Mouse (Mus musculus) left cerebral cortex, adult 11 months (tissue): Measurements from ENCODE around the gene Tacc2.

Source experiments
- DNase-seq: peaks from one replicate; pipeline ENCODE4 v3.0.0; 2022; ENCODE audit warnings: low spot score

The Tacc2 gene

DNA sequence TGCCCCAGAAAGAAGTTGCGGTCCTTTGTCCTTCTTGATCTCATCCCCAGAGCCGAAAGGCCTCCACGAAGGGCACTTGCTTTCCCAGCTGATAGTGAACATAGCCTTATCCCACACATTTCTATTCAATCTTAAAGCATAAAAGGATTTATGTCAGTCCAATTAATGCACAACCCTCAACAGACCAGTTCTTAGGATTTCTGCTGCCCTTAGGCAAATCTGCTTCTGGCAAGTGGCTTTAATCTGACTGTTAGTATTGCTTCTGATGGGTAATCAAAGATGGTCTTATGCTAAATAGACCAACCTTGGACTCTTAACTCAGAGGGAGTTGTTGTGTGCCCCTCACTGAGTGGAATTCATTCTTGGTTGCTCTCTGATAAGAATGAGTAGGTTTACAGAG lies 40.4 kb downstream of the Tacc2 start:
- DNase-seq = no peak

DNA sequence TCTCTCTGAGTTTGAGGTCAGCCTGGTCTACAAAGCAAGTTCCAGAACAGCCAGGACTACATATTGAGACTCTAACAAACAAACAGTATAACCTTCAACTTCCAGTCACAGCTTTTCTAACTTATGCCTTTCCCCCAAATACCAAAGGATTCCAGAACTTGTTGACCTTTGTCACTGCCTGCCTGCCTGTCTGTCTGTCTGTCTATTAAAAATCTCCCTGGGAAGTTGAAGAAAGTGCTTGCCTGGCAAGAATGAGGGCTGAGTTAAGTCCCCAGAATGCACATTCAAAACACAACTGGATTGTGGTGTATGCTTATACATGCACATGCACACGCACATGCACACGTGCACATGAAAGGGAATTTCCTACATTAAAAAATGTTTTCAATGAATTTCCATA lies 43.8 kb downstream of the Tacc2 start:
- DNase-seq = no peak

DNA sequence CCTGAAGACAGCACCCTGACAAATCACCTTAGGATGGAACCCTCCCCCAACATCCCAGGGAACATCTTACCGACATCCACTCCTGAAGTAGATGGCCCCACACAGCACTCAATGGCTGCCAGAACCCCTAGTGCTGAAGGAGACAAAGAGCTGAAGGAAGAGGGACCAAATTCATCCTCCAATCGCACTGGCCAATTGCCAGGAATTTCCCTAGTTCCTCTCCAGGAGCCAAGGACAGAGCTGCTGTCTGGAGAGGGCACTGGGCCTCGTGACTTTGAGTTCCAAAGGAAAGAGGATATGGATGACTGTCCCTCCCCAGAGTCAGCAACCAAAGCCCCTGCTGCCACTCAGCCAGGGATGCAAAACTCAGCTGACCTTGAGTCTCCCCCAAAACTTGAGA lies 44.7 kb downstream of the Tacc2 start:
- DNase-seq = no peak

DNA sequence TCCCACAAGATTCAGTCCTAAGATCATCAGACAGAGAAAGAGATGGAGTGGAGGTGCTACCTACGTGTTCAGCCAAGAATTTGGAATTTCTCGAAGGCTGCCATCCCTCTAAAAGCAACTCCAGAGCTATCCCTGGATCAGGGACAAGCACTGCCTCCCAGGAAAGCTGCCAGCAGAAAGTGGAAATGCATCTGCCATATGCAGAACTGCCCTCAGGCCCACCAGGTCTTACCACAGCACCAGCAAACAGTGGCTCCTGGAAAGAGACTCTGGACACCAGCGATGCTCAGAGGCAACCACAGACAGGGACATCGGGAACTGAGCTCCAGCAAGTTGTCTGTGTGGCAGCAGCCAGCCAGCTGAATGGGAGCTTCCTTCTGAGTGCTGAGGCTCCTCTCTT lies 45.1 kb downstream of the Tacc2 start:
- no peak for DNase-seq

GRCm38 (mm10) chr7:130624299-130624698 lies 47.1 kb downstream of the Tacc2 start:
- no peak for DNase-seq

GRCm38 (mm10) chr7:130625361-130625760 lies 48.1 kb downstream of the Tacc2 start:
- no peak for DNase-seq

- no peak for DNase-seq
These were observed 51.4 kb downstream of the Tacc2 start for GRCm38 (mm10) chr7:130628601-130629000.

GRCm38 (mm10) chr7:130629999-130630398 lies 52.8 kb downstream of the Tacc2 start:
- no peak for DNase-seq

DNA sequence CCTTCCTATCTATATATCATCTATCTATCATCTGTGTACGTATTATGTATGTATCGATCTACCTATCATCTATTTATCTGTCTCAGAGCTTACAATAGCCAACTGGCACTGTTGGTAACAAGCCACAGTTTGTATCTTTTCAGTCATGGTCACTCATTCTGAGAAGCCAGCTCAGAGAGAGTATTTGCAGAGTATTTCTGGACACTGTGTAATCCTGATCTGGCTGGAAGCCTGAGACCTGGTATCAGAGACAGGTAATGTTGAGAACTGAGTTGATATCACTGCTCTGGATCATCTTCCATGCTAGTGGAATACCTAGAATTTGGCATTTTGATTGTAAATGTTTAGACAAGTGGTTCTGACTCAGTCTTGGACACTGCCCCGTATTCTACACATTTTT lies 53.7 kb downstream of the Tacc2 start:
- DNase-seq = no peak

DNA sequence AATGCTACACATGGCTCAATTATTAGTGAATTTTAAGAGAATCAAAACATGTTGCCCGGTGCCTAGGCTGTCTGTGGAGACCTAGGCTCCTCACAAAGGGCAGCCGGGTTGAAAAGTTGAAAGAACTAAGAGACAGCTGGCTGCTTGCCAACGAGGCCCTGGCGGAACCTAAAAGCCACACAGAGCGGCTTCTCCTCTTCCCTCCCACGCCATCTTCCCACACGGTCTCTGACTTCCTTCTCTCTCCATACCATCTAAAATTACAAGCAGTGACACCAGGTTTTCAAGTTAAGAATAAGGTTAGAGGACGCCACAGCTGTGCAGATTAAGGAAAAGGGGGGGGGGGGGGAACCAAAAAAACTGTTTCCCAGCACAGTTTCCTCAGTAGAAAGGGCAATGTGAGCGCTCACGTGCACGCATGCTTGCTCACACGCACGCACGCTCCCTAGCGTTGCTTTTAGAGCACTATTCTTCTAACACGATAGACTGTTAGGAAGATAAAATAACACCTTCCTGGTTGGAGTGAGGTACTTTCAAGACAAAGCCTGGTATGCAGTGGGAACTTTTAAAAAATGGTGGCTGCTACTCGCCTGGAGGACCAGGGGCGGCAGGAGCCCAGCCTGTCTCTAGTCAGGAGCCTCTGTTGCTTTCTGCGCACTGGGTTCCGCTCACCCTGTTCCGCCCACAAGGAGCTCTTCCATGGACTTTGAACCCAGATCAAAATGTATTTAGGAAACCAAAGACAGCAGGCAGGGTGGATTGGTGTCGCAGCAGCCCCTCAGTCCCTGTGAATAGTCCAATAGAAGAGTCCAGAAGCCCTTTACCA lies 54.5 kb downstream of the Tacc2 start:
- no peak for DNase-seq

GRCm38 (mm10) chr7:130632379-130632732 lies 55.1 kb downstream of the Tacc2 start:
- DNase-seq = no peak

GRCm38 (mm10) chr7:130634259-130634871 lies 57.1 kb downstream of the Tacc2 start:
- no peak for DNase-seq

DNA sequence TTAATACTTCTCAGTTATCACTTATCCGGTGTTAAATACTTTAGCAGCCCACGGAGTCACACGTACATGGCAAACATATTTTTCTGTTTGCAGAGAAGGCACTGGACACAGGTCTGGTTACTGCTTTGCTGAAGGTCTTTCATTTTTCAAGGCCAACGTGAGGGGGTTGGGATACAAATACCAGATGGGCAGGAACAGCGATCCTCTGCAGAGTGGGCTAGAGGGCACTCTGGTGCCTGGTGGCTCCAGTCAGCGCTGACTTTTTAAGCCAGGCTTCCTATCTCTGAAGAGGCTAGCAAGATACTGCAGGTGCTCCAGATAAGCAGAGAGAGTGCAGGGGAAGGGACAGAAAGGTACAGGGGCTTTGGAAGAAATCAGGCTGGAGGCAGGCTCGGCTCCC lies 58.0 kb downstream of the Tacc2 start:
- no peak for DNase-seq

GRCm38 (mm10) chr7:130636274-130636673 lies 59.0 kb downstream of the Tacc2 start:
- no peak for DNase-seq

- no peak for DNase-seq
These were observed 59.7 kb downstream of the Tacc2 start for GRCm38 (mm10) chr7:130636902-130637301.

DNA sequence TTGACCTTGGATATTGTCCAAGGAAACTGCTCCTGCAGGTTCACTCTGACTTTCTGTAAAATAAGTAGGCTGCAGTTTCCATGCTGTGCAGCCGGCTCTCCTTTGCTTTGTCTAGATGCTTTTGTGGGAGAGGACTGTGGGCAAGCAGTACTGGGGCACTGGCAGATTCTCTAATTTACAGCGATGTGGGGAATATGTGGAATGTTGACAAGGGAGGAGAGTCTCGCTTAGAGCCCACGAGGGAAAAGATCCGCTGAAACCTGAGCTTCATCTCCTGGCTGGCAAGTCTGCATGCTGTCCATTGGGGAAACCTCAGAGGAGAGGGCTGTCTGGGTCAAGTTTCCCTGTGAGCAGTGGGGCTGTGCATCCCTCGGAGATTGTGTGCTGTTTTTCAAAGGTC lies 60.6 kb downstream of the Tacc2 start:
- no peak for DNase-seq

- DNase-seq = no peak
These were observed 63.4 kb downstream of the Tacc2 start for GRCm38 (mm10) chr7:130640681-130641080.

GRCm38 (mm10) chr7:130645332-130645993 lies 68.2 kb downstream of the Tacc2 start:
- DNase-seq = no peak

DNA sequence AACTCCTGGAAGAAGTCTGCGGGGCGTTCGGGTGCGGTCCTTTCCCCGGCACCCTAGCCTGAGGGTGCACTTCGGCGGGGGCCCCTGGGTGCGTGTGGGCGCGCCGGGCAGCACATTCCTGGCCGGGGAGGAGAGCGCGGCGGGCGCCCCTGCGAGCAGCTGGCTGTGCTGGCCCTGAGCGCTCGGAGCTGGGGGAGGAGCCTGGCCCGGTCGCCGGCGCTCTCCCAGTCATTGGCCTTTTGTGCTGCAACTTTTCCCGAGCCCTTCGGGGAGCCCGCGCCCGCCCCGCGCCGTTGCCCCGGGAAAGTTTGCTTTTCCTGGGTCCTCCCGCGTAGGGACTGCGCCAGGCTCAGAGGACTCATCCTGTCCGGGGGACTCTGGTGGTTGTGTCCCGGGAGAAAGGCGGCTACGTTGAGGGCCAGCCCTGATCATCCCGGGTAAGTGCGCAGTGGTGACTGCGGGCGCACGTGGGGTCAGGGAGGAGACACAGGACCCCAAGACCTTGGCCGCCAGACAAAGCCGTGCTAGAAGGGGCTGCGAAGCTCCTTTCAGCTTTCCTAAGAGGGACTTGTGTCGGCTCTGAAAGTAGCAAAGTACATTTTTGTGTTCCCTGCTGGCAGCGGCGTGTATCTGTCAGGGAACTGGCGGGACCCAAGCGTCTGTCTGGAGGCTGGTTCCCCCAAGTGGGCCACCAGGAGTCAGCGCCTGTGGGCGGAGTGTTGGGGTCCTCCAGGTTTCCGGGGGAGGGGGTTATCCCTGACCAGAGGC lies 68.9 kb downstream of the Tacc2 start:
- no peak for DNase-seq

DNA sequence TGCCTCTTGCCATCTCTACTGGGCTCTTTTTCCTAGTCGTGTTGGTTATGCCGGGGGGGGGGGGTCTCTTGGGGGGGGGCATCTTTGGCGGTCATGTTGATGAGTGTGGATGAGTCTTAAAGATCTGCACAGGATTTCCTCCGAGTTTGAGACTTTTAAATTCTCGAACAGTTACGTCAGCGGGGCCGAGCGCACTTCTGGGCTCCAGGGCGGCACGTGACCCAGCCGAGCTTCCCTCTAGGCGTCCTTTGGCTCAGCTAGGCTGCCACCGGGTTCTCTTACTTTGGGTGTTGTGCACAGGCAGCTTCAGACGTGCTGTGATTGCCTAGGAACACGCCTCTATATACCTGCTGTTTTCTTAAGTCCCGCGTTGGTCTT lies 69.5 kb downstream of the Tacc2 start:
- DNase-seq = no peak

DNA sequence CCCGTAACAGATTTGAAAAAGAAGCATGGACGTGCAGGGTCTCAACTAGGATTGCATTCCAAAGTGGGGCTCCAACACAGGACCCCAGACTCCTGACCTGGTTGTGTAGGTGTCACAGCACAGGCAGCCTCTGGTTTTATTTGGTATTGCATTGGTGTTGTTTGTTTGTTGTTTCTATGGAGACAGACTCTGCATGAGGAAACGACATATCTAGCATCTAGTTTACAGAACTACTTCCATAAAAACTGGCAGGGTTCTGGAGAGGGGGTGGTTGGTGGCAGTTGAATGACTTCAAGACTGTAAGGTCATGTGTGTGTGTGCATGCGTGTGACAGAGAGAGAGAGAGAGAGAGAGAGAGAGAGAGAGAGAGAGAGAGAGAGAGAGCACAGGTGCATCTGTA lies 70.8 kb downstream of the Tacc2 start:
- no peak for DNase-seq

GRCm38 (mm10) chr7:130649257-130649656 lies 72.0 kb downstream of the Tacc2 start:
- DNase-seq = no peak

GRCm38 (mm10) chr7:130650621-130651020 lies 73.4 kb downstream of the Tacc2 start:
- DNase-seq = no peak
